Mouse (Mus musculus) layer of hippocampus, adult 11-12 months (tissue): Measurements from ENCODE around the gene Wwox.

ENCODE experiments used
- DNase-seq: peaks from one replicate; pipeline ENCODE4 v3.0.0; 2022; ENCODE audit warnings: low spot score

Gene Wwox

DNA sequence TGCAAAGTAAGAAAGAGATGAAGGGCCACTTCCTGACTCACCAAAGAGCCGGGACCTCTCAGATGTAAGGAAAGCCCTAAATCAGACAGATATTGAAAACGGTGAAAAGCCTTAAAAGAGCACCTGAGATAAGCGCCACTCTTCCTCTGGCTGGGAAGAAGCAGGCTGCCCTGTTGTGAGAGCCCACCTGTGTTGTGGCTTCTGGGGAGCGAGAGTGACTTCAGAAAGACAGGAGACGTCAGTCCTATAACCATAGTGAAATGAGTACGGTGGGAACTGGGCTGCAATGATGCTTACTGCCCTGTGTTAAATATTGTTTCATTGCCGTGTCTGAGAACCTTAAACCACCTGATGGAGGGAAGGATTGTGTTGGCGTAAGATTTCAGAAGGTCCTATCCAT is 431.0 kb downstream of the Wwox start:
- no peak for DNase-seq

DNA sequence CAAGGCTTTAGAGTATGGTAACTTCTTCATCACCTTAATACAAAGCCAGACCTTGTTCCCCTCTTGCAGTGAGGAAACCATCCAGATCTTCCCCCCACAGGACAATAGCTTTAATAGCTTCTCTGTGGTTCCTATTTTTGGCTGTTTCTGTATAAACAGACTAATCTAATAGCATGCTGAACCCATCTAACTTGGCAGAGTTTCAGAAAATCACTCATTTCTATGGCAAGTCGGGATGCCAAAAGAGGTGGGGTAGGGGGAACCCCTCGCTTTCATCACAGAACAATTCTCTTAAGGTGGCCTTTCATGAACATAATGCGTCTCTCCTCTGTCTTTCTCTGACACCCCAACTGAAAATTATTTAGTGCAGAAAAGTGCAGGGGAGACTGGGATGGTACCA is 433.0 kb downstream of the Wwox start:
- no peak for DNase-seq

DNA sequence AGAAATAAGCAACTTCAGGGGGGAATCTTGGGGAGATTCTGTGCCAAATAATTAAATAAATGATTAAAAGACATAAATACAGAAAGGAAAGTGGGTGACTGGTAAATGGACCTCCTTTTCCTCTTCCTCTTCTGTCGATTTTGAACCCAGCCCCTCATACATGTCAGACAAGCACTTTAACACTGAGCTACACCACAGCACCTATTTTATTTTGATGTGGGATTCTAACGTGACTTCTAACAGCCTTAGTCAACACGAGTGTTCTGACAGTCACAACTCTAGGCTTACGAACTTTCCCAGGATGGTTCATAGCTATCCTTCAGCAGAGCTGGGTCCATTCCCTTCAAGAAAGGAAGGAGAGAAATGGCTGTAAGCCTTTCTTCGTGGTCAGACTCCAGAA is 435.7 kb downstream of the Wwox start:
- no peak for DNase-seq

DNA sequence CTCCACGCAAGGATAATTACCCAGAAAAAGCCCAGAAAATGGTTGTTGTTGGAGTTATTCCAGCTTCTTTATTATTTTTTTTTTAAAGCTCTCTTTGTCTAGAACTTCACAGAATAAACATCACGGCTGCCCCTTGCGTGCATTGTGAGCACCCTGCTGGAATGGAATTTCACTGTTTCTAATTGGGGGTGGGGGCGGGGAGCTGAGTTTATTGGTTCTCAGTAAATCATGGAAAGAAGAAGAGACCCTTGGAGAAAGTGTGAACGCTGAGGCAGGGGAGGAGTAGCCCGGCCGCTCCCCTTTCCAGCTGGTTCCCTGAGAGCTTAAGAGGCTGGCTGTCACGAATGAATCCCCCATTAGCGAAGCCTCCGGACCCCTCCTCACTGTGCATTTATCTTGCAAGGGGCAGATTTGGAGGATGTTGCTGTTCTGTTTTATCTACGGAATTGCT is 436.7 kb downstream of the Wwox start:
- DNase-seq = no peak

DNA sequence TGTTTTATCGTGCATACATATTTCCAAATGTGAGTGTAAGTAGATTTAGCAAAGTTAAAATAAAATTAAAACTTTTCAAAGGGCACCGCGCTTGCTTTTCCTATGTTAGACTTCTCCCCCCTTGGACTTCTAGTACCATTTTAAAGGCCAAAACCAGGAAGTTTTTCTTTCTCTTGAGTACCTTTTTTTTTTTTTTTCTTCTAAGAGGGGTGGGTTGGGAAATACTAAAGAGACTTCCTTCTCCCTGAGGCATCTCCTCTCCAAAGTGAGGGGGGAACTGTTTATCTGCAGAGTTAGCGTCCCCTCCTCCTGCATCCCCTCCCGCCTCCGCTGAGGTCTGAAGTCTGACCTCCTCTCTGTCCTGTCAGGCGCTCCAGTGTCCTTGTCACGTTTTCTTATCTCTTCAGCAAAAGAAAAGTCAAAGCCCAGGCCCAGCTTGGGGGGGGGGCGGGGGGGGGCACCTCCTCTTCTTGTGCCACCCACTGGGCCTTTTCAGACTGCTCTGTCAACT is 437.3 kb downstream of the Wwox start:
- no peak for DNase-seq

DNA sequence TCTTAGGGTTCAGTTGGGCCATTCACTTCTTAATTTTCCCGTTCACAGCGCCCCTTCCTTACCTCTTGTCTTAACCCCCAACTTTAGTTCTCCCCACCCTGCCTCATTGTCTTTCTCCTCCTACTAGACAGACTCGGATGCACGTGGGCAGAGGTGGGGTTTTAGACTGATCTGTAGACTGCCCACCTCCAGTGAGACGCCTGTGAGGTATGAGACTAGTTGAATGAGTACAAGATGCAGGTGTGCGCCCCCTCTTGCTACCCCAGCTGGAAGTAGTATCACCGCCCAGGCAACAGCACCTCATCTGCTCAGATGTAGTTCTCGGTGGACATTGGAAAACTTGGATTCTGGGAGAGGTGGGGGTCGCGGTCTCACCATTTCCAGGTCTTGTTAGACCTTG is 437.8 kb downstream of the Wwox start:
- no peak for DNase-seq

DNA sequence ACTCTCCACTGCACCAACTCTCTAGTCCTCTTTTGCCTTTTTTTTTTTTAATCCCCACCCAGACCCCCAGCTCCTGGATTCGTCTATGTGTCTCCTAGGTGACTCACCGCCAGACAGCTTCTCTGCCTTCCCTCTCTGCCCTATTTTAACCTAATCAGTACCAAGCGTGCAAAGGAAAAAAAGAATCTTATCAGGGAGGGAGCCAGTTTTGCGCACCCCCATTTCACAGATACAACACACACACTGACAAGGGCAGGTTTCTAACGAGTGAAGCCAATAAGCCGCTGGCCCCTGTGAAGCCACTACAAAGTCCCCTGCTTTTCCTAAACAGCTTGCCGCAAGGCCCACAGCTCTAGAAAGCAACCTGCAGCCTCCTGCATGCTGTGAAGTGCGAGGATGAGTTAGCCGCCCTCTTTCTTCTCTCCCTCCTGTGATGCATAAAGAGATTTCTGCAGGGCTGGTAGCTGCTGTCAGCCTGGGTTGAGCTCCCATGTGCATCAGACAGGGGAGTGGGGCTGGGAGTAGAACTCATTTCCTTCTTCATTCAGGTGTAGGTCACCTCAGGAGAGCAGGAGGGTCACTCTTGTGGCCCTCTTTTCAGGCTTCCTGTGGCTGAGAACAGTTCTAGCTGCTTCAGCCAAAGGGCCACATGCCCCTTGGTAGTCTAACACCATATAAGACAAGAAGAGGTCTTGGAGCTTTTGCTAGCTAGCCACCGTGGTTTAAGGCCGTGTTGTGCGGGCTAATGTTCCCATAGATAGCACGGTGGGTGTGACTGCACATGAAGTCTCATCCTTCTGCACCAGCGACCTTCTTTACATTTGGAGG is 439.2 kb downstream of the Wwox start:
- no peak for DNase-seq

DNA sequence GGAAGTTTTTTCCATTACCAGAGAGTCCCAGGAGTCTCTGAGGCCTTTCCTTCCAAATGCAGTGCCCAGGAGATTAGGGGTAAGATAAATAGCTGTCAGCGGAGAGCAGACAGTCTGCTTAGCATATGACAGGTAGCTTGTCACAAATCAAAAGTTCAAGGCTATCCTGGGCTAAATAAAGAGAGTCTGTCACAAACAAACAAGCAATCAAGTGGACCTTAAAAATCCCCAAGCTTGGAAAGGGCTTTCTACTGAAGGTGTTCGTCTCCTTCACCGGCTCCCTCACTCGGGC is 439.8 kb downstream of the Wwox start:
- DNase-seq = no peak

DNA sequence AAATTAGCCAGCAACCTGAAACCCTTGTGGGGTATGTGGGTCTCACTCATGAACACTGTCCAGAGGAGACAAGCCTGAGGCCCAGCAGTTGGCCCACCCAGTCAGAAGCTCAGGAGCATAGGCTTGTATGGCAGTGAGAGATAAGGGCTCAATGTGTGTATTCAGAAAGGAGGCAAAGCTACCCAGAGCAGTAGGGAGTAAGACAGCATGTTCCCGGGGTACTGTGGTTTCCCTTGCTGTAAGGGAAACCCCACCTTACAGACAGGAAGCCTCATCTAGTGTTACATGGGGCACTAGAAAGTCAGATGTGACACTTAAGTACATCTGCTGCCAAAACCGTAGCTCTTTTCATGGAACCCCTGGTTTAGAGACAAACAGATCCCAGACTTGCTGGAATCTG is 440.2 kb downstream of the Wwox start:
- DNase-seq = no peak

DNA sequence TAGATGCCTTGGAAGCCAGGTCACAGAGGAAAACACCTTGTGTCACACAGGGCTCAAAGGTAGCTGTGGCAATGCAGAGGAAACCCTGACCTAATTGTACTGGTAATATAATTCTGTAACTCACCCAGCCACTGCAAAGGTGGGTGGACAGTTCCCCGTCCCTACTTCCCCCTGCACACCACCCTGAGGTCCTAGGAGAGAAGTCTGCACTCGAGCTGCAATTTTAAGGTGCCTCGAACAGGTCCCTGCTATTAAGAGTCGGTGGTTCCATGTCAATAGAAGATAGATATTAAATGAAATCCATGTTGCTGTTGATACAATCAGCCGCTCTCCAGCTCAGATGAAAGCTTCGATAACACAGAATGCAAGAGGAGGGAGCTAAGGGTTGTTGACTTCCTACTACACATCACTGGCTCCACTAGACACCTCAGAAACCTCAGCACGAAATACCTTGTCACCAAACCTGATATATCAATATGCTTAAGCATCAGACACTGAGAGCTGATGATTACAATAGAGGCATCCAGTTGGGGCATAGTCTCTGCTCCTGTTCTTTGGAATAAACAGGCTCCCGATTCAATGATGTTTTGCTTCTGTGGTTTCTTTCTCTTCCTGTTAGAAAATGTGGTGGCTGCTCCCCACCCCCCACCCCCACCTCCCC is 441.1 kb downstream of the Wwox start:
- no peak for DNase-seq

DNA sequence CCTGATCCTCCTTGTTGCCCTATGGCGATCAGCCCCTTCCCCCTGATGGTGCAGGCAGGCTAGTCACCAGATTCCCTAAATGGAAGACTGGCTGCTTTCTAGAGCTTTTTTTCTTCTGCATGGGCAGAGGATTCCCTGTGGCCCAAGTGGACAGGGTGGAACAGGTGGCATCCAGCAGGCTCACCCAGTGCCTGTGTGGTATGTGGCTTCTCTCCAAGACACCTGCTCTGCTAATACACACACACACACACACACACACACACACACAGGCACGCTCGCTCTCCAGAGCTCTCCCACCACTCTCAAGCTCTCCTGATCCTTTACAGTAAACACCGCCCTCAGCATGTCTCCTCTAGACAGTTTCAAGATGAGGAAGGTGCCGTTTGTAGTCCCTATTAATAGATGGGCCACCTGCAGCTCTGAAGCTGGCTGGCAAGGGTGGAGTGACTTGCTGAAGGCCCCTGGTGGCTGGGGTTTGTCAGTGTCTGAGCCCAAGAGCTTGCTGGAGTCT is 442.5 kb downstream of the Wwox start:
- DNase-seq = no peak

DNA sequence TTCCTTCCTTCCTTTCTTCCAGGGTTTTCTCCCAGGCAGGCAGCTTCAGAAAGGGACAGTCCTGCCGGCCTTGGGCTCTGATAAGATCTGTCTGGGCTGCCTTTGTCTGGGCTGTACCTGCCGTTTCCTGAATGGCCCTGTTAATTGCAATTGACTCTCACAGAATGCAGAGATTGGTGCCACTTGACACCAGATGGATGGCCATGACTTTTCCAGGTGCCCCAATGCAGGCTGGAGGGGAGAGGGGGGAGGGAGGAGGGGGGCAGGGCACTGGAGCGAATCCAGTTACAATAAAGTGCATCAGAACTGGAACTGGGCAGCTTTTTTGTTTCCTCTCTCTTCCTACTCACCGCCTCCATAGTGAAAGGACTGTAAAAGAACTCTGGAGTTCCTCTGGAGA is 443.0 kb downstream of the Wwox start:
- DNase-seq = no peak

DNA sequence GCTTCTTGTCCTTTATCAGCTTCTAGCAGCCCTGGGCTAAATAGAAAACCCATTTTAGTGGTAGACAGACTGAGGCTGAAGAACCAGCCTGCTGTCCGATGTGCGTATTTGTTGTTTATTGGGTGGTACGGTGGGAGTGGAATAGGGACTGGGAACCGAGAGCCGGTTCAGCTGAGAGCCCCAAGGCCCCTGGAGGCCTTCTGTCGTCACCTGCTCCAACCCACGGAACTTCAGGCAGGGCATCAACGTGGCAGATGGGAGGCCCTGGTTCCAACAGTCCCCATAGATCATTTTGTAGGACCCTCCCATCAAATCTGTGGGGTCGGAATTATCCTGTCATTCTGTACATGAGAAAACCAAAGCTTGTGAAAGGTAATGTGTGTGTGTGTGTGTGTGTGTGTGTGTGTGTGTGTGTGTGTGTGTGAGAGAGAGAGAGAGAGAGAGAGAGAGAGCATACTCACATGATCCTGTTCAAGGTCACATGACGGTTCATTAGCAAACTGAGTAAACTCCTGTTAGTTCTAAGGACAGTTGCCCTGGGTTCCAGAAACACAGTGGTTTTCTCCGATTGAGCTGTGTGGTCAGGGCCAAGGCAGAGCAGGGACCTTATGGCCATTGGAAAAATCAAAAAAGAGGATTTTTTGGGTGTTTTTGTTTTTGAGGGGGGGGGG is 443.6 kb downstream of the Wwox start:
- DNase-seq = no peak

DNA sequence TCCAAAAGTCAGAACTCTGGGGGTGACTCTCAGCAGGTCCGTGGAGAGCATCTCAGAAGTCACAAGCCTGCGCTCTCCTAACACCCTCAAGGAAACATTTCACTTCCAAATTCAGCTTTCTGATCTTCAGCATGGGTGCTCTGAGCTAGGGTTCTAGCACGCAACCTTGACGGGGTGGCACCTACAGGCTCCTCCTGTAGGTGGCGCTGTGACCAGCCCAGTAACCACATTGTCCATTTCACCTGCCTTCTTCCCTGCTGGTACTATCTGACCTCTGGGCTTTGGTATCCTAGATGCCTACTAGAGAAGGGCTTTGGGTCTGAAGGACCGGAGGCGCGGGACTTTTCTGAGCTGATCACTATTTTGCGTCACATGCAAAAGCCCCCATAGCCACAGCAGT is 444.5 kb downstream of the Wwox start:
- DNase-seq = no peak

DNA sequence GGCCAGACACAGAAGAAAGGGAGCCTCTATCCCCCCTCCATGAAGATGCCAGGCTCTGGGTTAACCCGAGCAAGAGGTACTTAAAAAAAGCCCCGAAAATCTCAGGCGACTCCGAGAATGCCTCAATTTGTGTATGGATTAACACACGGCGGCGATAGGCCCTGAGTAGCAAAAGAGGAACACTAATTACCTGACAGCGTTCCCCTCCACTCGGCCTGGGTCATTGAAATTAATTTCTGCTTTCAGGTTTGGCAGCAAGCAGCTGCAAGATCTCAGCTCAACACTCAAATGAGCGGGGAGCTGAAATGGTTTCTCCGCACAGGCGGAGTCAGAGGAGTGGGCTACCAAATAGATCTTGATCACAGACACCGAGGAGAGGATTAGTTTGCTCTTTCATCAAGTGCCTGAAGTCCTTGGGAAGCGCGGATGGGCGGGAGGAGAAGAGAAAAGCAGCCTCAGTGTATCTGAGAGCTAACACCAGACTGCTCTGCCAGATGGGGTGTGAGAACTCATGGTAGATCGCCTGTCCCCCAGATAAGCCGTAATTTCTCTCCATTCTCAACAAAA is 445.7 kb downstream of the Wwox start:
- DNase-seq = no peak

DNA sequence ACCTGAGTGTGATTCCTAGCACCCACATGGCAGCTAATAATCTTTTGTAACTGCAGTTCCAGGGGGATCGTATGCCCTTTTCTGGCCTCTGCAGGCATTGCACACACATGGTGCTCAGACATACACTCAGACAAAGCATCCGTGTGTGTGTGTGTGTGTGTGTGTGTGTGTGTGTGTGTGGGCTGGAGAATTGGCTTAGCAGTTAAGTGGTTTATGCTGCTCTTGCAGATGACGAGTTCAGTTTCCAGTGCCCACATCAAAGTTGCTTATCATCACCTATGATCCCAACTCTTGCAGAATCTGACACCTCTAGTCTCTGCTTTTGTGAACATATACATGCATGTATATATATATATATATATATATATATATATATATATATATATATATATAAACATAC is 448.9 kb downstream of the Wwox start:
- no peak for DNase-seq

DNA sequence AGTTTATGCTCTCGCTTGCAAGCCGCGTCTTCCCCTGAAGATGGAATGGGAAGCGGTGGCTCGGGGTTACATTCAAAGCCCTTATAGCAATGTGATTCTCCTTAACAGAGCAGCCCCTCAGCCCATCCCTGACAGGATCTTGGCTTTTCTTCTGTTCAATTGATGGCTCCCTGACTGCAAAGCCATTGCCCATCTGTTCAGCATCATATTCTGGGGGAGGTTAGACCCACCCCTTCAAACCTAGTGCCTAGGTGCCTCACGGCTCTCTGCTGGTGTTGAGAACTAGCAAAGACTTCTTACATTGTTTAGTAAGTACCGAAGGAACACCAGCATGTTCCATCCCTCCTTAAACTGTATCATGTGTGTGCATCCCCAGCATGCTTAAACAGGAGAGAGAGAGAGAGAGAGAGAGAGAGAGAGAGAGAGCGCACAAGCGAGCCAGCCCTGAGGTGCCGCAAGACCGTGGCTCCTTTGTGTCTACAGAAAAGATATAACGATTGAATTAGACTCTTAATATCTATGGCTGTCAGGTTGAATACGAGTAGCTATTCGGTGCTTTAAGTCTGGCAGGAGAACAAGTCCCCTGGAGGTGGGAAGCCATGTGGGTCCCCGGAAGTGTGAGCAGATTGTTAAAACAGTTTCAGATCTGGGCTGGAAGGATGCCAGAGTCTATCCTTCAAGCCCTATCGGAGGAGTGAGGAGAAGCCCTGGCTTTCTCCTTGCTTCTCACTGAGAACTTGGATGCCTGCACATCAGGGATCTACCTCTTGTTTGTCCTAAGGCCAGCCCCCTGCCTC is 450.3 kb downstream of the Wwox start:
- no peak for DNase-seq

DNA sequence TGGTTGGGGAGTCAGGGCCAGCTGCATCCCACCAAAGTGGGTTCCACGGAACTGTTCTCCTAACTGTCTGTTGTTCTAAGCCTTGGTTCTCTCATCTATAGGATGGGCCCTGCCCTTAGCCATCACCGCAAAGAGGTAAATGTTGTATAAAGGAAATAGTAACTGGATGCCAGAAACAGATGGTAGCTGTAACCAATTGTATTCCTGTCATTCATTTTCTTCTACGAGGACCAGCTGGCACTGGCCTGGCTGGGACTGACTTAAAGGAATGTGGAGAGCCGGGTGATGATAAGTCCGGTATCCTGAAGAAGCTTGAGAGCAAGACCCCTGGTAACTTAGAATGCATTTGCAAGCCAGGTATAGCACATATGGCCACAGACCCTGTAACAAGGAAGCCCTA is 451.0 kb downstream of the Wwox start:
- DNase-seq = no peak

DNA sequence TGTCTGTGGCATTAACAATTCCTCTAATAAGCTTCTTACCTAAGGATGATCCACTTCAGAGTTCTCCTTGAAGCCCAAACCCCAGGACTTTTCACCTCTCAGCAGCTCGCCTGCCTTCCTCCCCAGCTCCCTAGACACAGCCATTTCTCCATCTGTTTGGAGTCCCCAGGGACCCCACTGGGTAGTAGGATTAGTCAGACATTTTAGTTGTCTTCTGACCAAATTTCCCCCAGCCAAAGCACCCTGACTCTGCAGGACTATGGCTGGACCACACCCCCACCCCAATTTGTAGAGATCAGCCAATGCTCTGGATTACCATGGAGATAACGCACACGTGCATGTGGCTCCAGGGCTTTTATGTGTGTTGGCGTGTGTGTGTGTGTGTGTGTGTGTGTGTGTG is 451.8 kb downstream of the Wwox start:
- no peak for DNase-seq

DNA sequence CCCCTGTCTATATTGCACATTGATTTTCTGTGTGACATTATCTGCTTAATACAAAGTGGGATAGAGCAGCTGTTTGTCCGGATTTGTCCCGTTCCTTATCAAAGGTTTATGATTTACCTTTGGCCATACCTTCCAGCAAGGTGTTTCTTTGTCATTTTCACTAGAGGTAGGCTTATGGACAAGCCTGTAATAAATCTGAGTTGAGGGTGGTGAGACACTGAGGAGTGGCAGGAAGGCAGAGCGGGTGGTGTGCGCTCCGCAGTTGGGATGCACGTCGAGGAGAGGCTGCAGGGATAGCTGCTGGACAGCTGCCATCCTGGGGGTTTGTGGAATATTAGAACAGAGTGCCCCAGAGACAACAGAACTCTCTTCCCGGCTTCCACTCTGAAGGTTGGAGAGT is 458.0 kb downstream of the Wwox start:
- DNase-seq = no peak

DNA sequence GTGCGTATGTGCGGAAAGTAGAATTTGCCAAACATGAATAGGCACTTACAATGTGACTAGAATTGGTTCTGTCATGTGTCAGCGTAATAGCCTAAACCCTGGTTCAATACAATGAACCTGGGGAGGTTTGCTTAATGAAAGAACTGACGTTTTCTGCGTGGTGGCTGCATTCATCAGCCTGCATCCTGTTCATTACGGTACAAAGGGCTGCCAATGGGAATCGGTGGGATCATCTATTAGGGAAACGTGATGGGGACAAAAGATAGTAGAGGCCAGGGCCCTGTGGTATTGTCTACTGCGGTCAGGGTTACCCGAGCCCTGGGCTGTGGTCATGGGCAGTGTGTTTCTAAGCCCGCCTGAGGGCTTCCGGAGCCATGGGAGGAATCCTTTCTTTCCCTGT is 459.7 kb downstream of the Wwox start:
- no peak for DNase-seq

DNA sequence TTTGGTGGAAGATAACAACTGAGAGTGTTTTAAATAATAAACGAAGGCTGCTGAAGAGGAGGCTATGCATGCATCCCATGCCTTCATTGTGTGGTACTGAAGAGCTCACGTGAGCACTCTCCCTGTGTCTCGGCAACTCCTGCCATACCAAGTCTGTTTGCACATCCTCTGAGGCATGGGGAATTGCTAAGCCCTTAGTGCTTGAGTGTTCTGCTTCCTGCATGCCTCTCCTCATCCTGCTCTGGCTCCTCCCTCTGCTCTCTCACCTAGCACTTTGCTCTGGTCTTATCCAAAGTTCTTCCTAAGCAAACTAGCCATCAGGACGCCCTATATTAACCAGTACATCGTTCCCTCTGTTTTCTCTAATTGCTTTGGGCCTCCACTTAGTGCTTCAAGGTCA is 463.1 kb downstream of the Wwox start:
- no peak for DNase-seq
